Mouse (Mus musculus): ENCODE measurements around the gene Rreb1. TPM values are rescaled to one million over a fixed set of nuclear protein-coding genes. Genes with fewer than 3 reads are reported as not detected.

Rreb1 gene
- total and polyA plus RNA-seq, 3 experiments: 8.1 to 34.0 TPM; not detected in 1

DNA sequence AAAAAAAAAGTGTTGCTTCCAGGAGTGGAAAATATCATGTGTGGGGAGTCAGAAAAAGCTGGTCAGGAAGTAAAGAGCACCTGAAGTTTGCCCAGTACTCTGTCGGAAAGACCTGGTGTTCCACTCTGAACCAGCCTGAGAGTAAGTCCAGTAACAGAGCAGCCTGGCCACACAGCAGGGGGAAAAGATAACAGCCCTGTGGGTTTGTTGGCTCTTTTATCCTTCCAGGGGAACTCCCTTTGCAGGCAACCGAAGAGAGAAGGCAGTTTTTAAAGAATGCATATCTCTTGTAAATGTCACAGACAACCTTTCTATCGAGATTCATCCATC lies 18.2 kb upstream of the Rreb1 start:
- H3K36me3 ChIP-seq (ENCODE audit: control insufficient read depth in 1 of 2, insufficient read depth in 2 of 2, low read length in 2 of 2): peaks cover 0 to 28% of the 10 kb centered on the region in 2 experiments; a peak in 2 of 4 replicates
- H3K27ac ChIP-seq (ENCODE audit: control insufficient read depth, low read depth, low read length): peak overlapping the region; percentile 95
- H3K4me1 ChIP-seq (ENCODE audit: control insufficient read depth in 1 of 2, insufficient read depth in 2 of 2, low read length in 2 of 2): peaks cover 20 to 25% of the 10 kb centered on the region in 2 experiments
- no peaks in the 10 kb centered on the region for H3K9me3 ChIP-seq (replicated peaks; ENCODE audit: insufficient read depth, low read length)
- no peaks in the 10 kb centered on the region for H3K27me3 ChIP-seq (ENCODE audit: control insufficient read depth in 1 of 2, insufficient read depth in 2 of 2, low read length in 2 of 2)
- peak; percentile 86 for DNase-seq (ENCODE audit: low read depth, low spot score)
- H3K4me3 ChIP-seq (ENCODE audit: control insufficient read depth in 1 of 2, insufficient read depth in 1 of 2, low read depth in 2 of 2, low read length in 2 of 2): peak overlapping the region; percentile 46 to 54
- H3K79me2 ChIP-seq (ENCODE audit: control insufficient read depth, insufficient read depth, low read length, poor library complexity): no peaks in the 10 kb centered on the region
- H3K9ac ChIP-seq (ENCODE audit: control insufficient read depth, low read depth, low read length, poor library complexity, severe bottlenecking): peak overlapping the region; percentile 51
- TF ChIP-seq HCFC1 (IDR thresholded peaks at IDR 0.05; ENCODE audit: low read depth, low read length): no peak
- peak; percentile 54 for TF ChIP-seq SIN3A (IDR thresholded peaks at IDR 0.05; ENCODE audit: low read length)
- peak; percentile 82 for TF ChIP-seq TCF12 (IDR thresholded peaks at IDR 0.05; ENCODE audit: low read depth, low read length)
- no peak for TF ChIP-seq MAFK (IDR thresholded peaks at IDR 0.05; ENCODE audit: borderline replicate concordance, low read depth, low read length)
- TF ChIP-seq ZKSCAN1 (IDR thresholded peaks at IDR 0.05; ENCODE audit: low read depth, low read length): no peak
- no peak for TF ChIP-seq ZMIZ1 (IDR thresholded peaks at IDR 0.05; ENCODE audit: low read depth, low read length)
- TF ChIP-seq GATA1 (IDR thresholded peaks at IDR 0.05; ENCODE audit: low read depth, low read length): peak; percentile 90
- TF ChIP-seq MYC (IDR thresholded peaks at IDR 0.05; ENCODE audit: low read depth, low read length): no peak; the same call in 1 of the 2 replicates
- TF ChIP-seq KAT2A (conservative IDR thresholded peaks at IDR 0.05; ENCODE audit: low read depth, low read length): no peak
- TF ChIP-seq RCOR1 (IDR thresholded peaks at IDR 0.05; ENCODE audit: low read depth, low read length): peak; percentile 58; the same call in 1 of the 2 replicates
- no peak for TF ChIP-seq RAD21 (IDR thresholded peaks at IDR 0.05; ENCODE audit: low read depth, low read length)
- TF ChIP-seq GABPA (IDR thresholded peaks at IDR 0.05; ENCODE audit: low read depth, low read length): no peak
- TF ChIP-seq ZC3H11A (IDR thresholded peaks at IDR 0.05; ENCODE audit: low read depth, low read length): no peak
- TF ChIP-seq USF2 (IDR thresholded peaks at IDR 0.05; ENCODE audit: borderline replicate concordance in 1 of 2, insufficient read depth in 1 of 2, low read depth in 1 of 2, low read length in 2 of 2): no peak
- no peak for TF ChIP-seq SMC3 (IDR thresholded peaks at IDR 0.05; ENCODE audit: low read depth, low read length)
- TF ChIP-seq TAL1 (IDR thresholded peaks at IDR 0.05; ENCODE audit: low read length): peak; percentile 84
- TF ChIP-seq CHD1 (IDR thresholded peaks at IDR 0.05; ENCODE audit: low read depth, low read length): 0 out of 2 replicates have a peak, but pooled peaks have one; percentile 70
- no peak; the same call in 1 of the 2 replicates for TF ChIP-seq CHD2 (IDR thresholded peaks at IDR 0.05; ENCODE audit: low read length)
- no peak for TF ChIP-seq POLR2AphosphoS2 (IDR thresholded peaks at IDR 0.05; ENCODE audit: low read length)
- no peak for TF ChIP-seq USF1 (IDR thresholded peaks at IDR 0.05; ENCODE audit: low read depth, low read length)
- TF ChIP-seq ELF1 (IDR thresholded peaks at IDR 0.05; ENCODE audit: low read depth, low read length): no peak
- no peak for TF ChIP-seq BHLHE40 (IDR thresholded peaks at IDR 0.05; ENCODE audit: borderline replicate concordance, low read depth, low read length)
- TF ChIP-seq MEF2A (IDR thresholded peaks at IDR 0.05; ENCODE audit: extremely low read depth, insufficient replicate concordance, low read depth, low read length, poor library complexity, severe bottlenecking): no peak
- TF ChIP-seq CTCF (IDR thresholded peaks at IDR 0.05 in 2 of 3, conservative IDR thresholded peaks at IDR 0.05 in 1 of 3; ENCODE audit: control insufficient read depth in 1 of 3, insufficient read depth in 1 of 3, low read depth in 2 of 3, low read length in 3 of 3, poor library complexity in 1 of 3, severe bottlenecking in 1 of 3): no peak
- peak; percentile 90 to 91 for TF ChIP-seq EP300 (IDR thresholded peaks at IDR 0.05; ENCODE audit: low read depth in 1 of 2, low read length in 2 of 2)
- TF ChIP-seq UBTF (IDR thresholded peaks at IDR 0.05; ENCODE audit: borderline replicate concordance, insufficient read depth, low read depth, low read length): 0 out of 2 replicates have a peak, but pooled peaks have one; percentile 68
- TF ChIP-seq MAZ (IDR thresholded peaks at IDR 0.05; ENCODE audit: low read depth, low read length): peak; percentile 30; the same call in 1 of the 2 replicates
- TF ChIP-seq E2F4 (IDR thresholded peaks at IDR 0.05; ENCODE audit: borderline replicate concordance, low read depth, low read length): no peak
- TF ChIP-seq POLR2AphosphoS5 (IDR thresholded peaks at IDR 0.05; ENCODE audit: borderline replicate concordance, low read depth, low read length): no peak
- no peak for TF ChIP-seq NRF1 (IDR thresholded peaks at IDR 0.05; ENCODE audit: insufficient read depth, low read depth, low read length, poor library complexity, severe bottlenecking)
- 0 out of 4 replicates have a peak, but pooled peaks of 1 of the 2 experiments have one; percentile 46 for TF ChIP-seq POLR2A (IDR thresholded peaks at IDR 0.05; ENCODE audit: control insufficient read depth in 1 of 2, insufficient read depth in 1 of 2, low read depth in 1 of 2, low read length in 2 of 2, poor library complexity in 1 of 2)
- peak; percentile 91 for TF ChIP-seq TBP (IDR thresholded peaks at IDR 0.05; ENCODE audit: low read depth, low read length)
- peak; percentile 82 for TF ChIP-seq MYB (IDR thresholded peaks at IDR 0.05; ENCODE audit: low read depth, low read length)
- peak; percentile 74; the same call in 1 of the 2 replicates for TF ChIP-seq ETS1 (IDR thresholded peaks at IDR 0.05; ENCODE audit: low read depth, low read length)
- peak; percentile 63 for TF ChIP-seq MXI1 (IDR thresholded peaks at IDR 0.05; ENCODE audit: low read depth, low read length)
- 0 out of 2 replicates have a peak, but pooled peaks have one; percentile 4 for TF ChIP-seq JUND (IDR thresholded peaks at IDR 0.05; ENCODE audit: low read depth, low read length)
- TF ChIP-seq NELFE (IDR thresholded peaks at IDR 0.05; ENCODE audit: low read depth, low read length): peak; percentile 46
